Mouse (Mus musculus) liver, embryonic 11.5 days (tissue): ENCODE measurements at regions not wholly inside any gene's neighbourhood (a gene's known extent, or its start where the extent isn't known, plus 50 kb on each side); places are given as distances from the start of the nearest gene placed in this dataset.

Experiments
- ATAC-seq: fragments of 200-750 bp; cut with Nextera tagmentation; replicated peaks from 2 replicates; pipeline ENCODE4 v1.8.0; 2017; ENCODE audit warnings: moderate number of reproducible peaks, mild to moderate bottlenecking, moderate TSS enrichment, moderate library complexity; ENCODE audit not compliant: low FRiP score
- DNase-seq: peaks from one replicate; pipeline ENCODE4 v3.0.0-alpha.2; 2017; ENCODE audit warnings: low spot score
- H3K27ac ChIP-seq: fragments of 300-500 bp; sonication (generic); 2 replicates; pipeline ENCODE4 v1.5.1; 2014; ENCODE audit warnings: mild to moderate bottlenecking, low read depth, low read length, control low read depth
- H3K27me3 ChIP-seq: fragments of 300-500 bp; sonication (generic); replicated peaks from 2 replicates; pipeline ENCODE4 v1.6.1; 2014; ENCODE audit warnings: low read length, mixed read lengths; ENCODE audit not compliant: control insufficient read depth, insufficient read depth
- H3K36me3 ChIP-seq: fragments of 300-500 bp; sonication (generic); 2 replicates; pipeline ENCODE4 v1.6.1; 2014; ENCODE audit warnings: mild to moderate bottlenecking, low read length, moderate library complexity, mixed read lengths; ENCODE audit not compliant: control insufficient read depth, insufficient read depth
- H3K4me1 ChIP-seq: fragments of 300-500 bp; sonication (generic); replicated peaks from 2 replicates; pipeline ENCODE4 v1.6.1; 2014; ENCODE audit warnings: low read length, mixed read lengths; ENCODE audit not compliant: control insufficient read depth, insufficient read depth
- H3K4me2 ChIP-seq: fragments of 300-500 bp; sonication (generic); 2 replicates; pipeline ENCODE4 v1.6.1; 2014; ENCODE audit warnings: mild to moderate bottlenecking, control low read depth, moderate library complexity
- H3K4me3 ChIP-seq: fragments of 300-500 bp; sonication (generic); 2 replicates; pipeline ENCODE4 v1.5.1; 2014; ENCODE audit warnings: low read depth, low read length, control low read depth
- H3K9ac ChIP-seq: fragments of 300-500 bp; sonication (generic); 2 replicates; pipeline ENCODE4 v1.6.1; 2014; ENCODE audit warnings: low read depth, low read length, control low read depth
- H3K9me3 ChIP-seq: fragments of 300-500 bp; sonication (generic); 2 replicates; pipeline ENCODE4 v1.6.1; 2016; ENCODE audit warnings: low read length, inconsistent platforms, mixed read lengths; ENCODE audit not compliant: control insufficient read depth
- WGBS: fragments of 180-500 bp; shearing (Covaris S2); extraction: QIAGEN DNeasy Blood & Tissue Kit; methylation state at CpG from one replicate; pipeline ENCODE4 v1.1.7; 2014; 5-methylcytosine and 5-hydroxymethylcytosine counted together

- DNase-seq (no peak), ATAC-seq (no peak)
- no peak overlapping the region for H3K4me3 ChIP-seq
- no peaks in the 10 kb centered on the region for H3K9me3 ChIP-seq
- H3K9ac ChIP-seq, result no peak overlapping the region
- no peak overlapping the region for H3K4me2 ChIP-seq
- WGBS, result 62% methylated on average over 3 of the region's 3 CpGs
- no peak overlapping the region for H3K27ac ChIP-seq
- H3K27me3 ChIP-seq, result no peaks in the 10 kb centered on the region
- no peaks in the 10 kb centered on the region for H3K4me1 ChIP-seq
- no peaks in the 10 kb centered on the region for H3K36me3 ChIP-seq
Measured at GRCm38 (mm10) chr4:55924974-55925373, 392.7 kb upstream of the Klf4 start.

- Histone ChIP-seq H3K36me3 (no peaks in the 10 kb centered on the region), H3K9me3 (no peaks in the 10 kb centered on the region), H3K4me3 (no peak overlapping the region), H3K27ac (no peak overlapping the region), H3K4me1 (no peaks in the 10 kb centered on the region), H3K4me2 (no peak overlapping the region), H3K27me3 (no peaks in the 10 kb centered on the region), H3K9ac (no peak overlapping the region)
- ATAC-seq (no peak), DNase-seq (no peak)
- WGBS, result 72% methylated on average over 4 of the region's 4 CpGs
Measured at GRCm38 (mm10) chr4:55921217-55921616, 389.0 kb upstream of the Klf4 start.

- no peak for ATAC-seq
- H3K9me3 ChIP-seq, result no peaks in the 10 kb centered on the region
- WGBS, result 63% methylated on average over 12 of the region's 12 CpGs
- DNase-seq, result no peak
- H3K4me3 ChIP-seq, result no peak overlapping the region
- no peaks in the 10 kb centered on the region for H3K4me1 ChIP-seq
- H3K27ac ChIP-seq, result no peak overlapping the region
- H3K4me2 ChIP-seq, result no peak overlapping the region
- H3K36me3 ChIP-seq, result no peaks in the 10 kb centered on the region
- H3K9ac ChIP-seq, result no peak overlapping the region
- H3K27me3 ChIP-seq, result no peaks in the 10 kb centered on the region
Measured at GRCm38 (mm10) chr4:55894116-55894885, 362.0 kb upstream of the Klf4 start.

GRCm38 (mm10) chr4:55891656-55892055 lies 359.4 kb upstream of the Klf4 start:
- Histone ChIP-seq H3K27me3 (no peaks in the 10 kb centered on the region), H3K9me3 (no peaks in the 10 kb centered on the region), H3K36me3 (no peaks in the 10 kb centered on the region), H3K4me2 (no peak overlapping the region), H3K4me1 (no peaks in the 10 kb centered on the region), H3K9ac (no peak overlapping the region), H3K27ac (no peak overlapping the region), H3K4me3 (no peak overlapping the region)
- ATAC-seq, result no peak
- WGBS, result 92% methylated on average over 9 of the region's 10 CpGs
- DNase-seq, result no peak

GRCm38 (mm10) chr4:55887581-55887980 lies 355.3 kb upstream of the Klf4 start:
- no peaks in the 10 kb centered on the region for H3K36me3 ChIP-seq
- H3K4me3 ChIP-seq, result no peak overlapping the region
- H3K27ac ChIP-seq, result no peak overlapping the region
- no peaks in the 10 kb centered on the region for H3K9me3 ChIP-seq
- WGBS, result 83% methylated on average over 6 of the region's 6 CpGs
- no peaks in the 10 kb centered on the region for H3K4me1 ChIP-seq
- no peak overlapping the region for H3K9ac ChIP-seq
- no peaks in the 10 kb centered on the region for H3K27me3 ChIP-seq
- no peak for ATAC-seq
- no peak overlapping the region for H3K4me2 ChIP-seq
- no peak for DNase-seq

GRCm38 (mm10) chr4:55882541-55882940 lies 350.3 kb upstream of the Klf4 start:
- Histone ChIP-seq H3K4me1 (no peaks in the 10 kb centered on the region), H3K9me3 (no peaks in the 10 kb centered on the region), H3K36me3 (no peaks in the 10 kb centered on the region), H3K27me3 (no peaks in the 10 kb centered on the region), H3K9ac (no peak overlapping the region), H3K4me2 (no peak overlapping the region), H3K4me3 (no peak overlapping the region), H3K27ac (no peak overlapping the region)
- DNase-seq, result no peak
- no peak for ATAC-seq
- WGBS, result 34% methylated on average over 2 of the region's 2 CpGs

GRCm38 (mm10) chr4:55875304-55875703 lies 343.0 kb upstream of the Klf4 start:
- Histone ChIP-seq H3K36me3 (no peaks in the 10 kb centered on the region), H3K4me3 (no peak overlapping the region), H3K9ac (no peak overlapping the region), H3K4me1 (no peaks in the 10 kb centered on the region), H3K4me2 (no peak overlapping the region), H3K27me3 (no peaks in the 10 kb centered on the region), H3K9me3 (no peaks in the 10 kb centered on the region), H3K27ac (no peak overlapping the region)
- DNase-seq, result no peak
- ATAC-seq, result no peak
- 86% methylated on average over 12 of the region's 12 CpGs for WGBS

GRCm38 (mm10) chr4:55874875-55875274 lies 342.6 kb upstream of the Klf4 start:
- H3K36me3 ChIP-seq, result no peaks in the 10 kb centered on the region
- H3K27ac ChIP-seq, result no peak overlapping the region
- no peaks in the 10 kb centered on the region for H3K27me3 ChIP-seq
- WGBS, result 78% methylated on average over 7 of the region's 7 CpGs
- DNase-seq, result no peak
- no peaks in the 10 kb centered on the region for H3K4me1 ChIP-seq
- H3K4me2 ChIP-seq, result no peak overlapping the region
- H3K9me3 ChIP-seq, result no peaks in the 10 kb centered on the region
- H3K9ac ChIP-seq, result no peak overlapping the region
- H3K4me3 ChIP-seq, result no peak overlapping the region
- ATAC-seq, result no peak

GRCm38 (mm10) chr4:55874276-55874675 lies 342.0 kb upstream of the Klf4 start:
- H3K4me2 ChIP-seq, result no peak overlapping the region
- no peaks in the 10 kb centered on the region for H3K9me3 ChIP-seq
- H3K27ac ChIP-seq, result no peak overlapping the region
- no peak for DNase-seq
- ATAC-seq, result no peak
- no peak overlapping the region for H3K9ac ChIP-seq
- WGBS, result 81% methylated on average over 4 of the region's 4 CpGs
- no peaks in the 10 kb centered on the region for H3K36me3 ChIP-seq
- H3K4me3 ChIP-seq, result no peak overlapping the region
- H3K27me3 ChIP-seq, result no peaks in the 10 kb centered on the region
- H3K4me1 ChIP-seq, result no peaks in the 10 kb centered on the region
